Mouse (Mus musculus): ENCODE results near the gene Spx. TPM values are rescaled to one million over a fixed set of nuclear protein-coding genes. Genes with fewer than 3 reads are reported as not detected.

Spx gene
- total and polyA plus RNA-seq, 3 experiments: 0.11 TPM; not detected in 2

DNA sequence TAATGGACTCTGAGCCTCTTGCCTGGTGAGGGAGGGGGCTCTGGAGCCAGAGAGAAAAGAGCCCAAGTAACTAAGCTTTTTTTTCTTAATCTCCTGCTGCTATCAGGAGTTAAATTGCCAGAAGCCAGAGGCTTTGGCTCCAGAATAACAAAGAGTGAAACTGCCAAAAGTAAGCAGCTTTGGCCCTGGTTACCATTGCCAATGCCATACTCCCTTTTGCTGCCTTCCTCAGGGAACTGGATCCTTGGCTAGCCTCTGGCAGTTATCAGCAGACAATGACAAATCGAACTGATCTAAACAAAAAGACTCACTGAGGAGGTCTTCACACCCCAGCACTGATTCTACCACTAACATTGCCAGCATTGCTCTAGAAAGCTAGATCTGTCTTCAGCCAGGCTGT lies 2.1 kb upstream of the Spx start:
- Histone ChIP-seq H3K36me3 (replicated peaks) (no peaks in the 10 kb centered on the region), H3K9me3 (replicated peaks) (no peaks in the 10 kb centered on the region), H3K4me1 (ENCODE audit: insufficient read depth, low read depth, low read length) (peaks cover 5% of the 10 kb centered on the region; the same call in 1 of the 2 replicates), H3K27me3 (ENCODE audit: insufficient read depth, low read length) (peaks cover 37% of the 10 kb centered on the region), H3K4me3 (ENCODE audit: low read depth, low read length) (no peak overlapping the region)
- TF ChIP-seq POLR2AphosphoS5 (IDR thresholded peaks at IDR 0.05; ENCODE audit: insufficient replicate concordance, low read depth, low read length) (no peak), TAL1 (conservative IDR thresholded peaks at IDR 0.05; ENCODE audit: low read depth, low read length) (no peak), CTCF (IDR thresholded peaks at IDR 0.05; ENCODE audit: low read depth, low read length) (no peak), GATA2 (IDR thresholded peaks at IDR 0.05; ENCODE audit: borderline replicate concordance, low read depth, low read length) (no peak), GATA1 (IDR thresholded peaks at IDR 0.05; ENCODE audit: borderline replicate concordance, low read length) (no peak)
- ATAC-seq (ENCODE audit: extremely low read depth, insufficient number of reproducible peaks, low FRiP score, poor library complexity, severe bottlenecking): no peak
- no peak for DNase-seq (ENCODE audit: low spot score)

GRCm38 (mm10) chr6:142413845-142414244 lies 604 bp downstream of the Spx start:
- no peak for TF ChIP-seq CTCF (IDR thresholded peaks at IDR 0.05; ENCODE audit: low read depth, low read length)
- TF ChIP-seq GATA2 (IDR thresholded peaks at IDR 0.05; ENCODE audit: borderline replicate concordance, low read depth, low read length): no peak
- TF ChIP-seq TAL1 (conservative IDR thresholded peaks at IDR 0.05; ENCODE audit: low read depth, low read length): no peak
- no peak for TF ChIP-seq POLR2AphosphoS5 (IDR thresholded peaks at IDR 0.05; ENCODE audit: insufficient replicate concordance, low read depth, low read length)
- TF ChIP-seq GATA1 (IDR thresholded peaks at IDR 0.05; ENCODE audit: borderline replicate concordance, low read length): no peak
- H3K4me1 ChIP-seq (ENCODE audit: insufficient read depth, low read depth, low read length): no peaks in the 10 kb centered on the region
- no peak for ATAC-seq (ENCODE audit: extremely low read depth, insufficient number of reproducible peaks, low FRiP score, poor library complexity, severe bottlenecking)
- no peak overlapping the region for H3K4me3 ChIP-seq (ENCODE audit: low read depth, low read length)
- H3K36me3 ChIP-seq (replicated peaks): no peaks in the 10 kb centered on the region
- no peak for DNase-seq (ENCODE audit: low spot score)
- peaks cover 35% of the 10 kb centered on the region for H3K27me3 ChIP-seq (ENCODE audit: insufficient read depth, low read length)
- no peaks in the 10 kb centered on the region for H3K9me3 ChIP-seq (replicated peaks)

DNA sequence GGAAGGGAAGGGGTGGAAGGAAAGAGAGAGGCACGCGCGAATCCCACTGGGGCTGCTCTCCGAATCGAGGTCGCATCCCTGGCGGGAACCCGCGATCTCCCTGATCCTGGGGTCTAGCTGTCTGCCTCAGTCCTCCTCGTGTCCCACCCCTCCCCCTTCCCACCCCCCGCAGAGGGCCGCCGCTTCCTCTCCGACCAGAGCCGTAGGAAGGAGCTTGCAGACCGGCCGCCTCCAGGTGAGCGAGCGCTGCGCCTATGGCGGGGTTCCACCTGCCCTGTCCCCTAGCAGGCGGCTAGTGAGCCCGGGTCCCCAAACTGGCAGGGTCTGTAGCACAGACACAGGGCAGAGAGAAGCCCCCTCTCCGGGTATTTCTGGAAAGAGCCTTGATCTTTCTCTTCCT lies 1.4 kb downstream of the Spx start:
- TF ChIP-seq GATA2 (IDR thresholded peaks at IDR 0.05; ENCODE audit: borderline replicate concordance, low read depth, low read length): no peak
- TF ChIP-seq TAL1 (conservative IDR thresholded peaks at IDR 0.05; ENCODE audit: low read depth, low read length): no peak
- TF ChIP-seq POLR2AphosphoS5 (IDR thresholded peaks at IDR 0.05; ENCODE audit: insufficient replicate concordance, low read depth, low read length): no peak
- TF ChIP-seq GATA1 (IDR thresholded peaks at IDR 0.05; ENCODE audit: borderline replicate concordance, low read length): no peak
- no peak for TF ChIP-seq CTCF (IDR thresholded peaks at IDR 0.05; ENCODE audit: low read depth, low read length)
- Histone ChIP-seq H3K27me3 (ENCODE audit: insufficient read depth, low read length) (peaks cover 35% of the 10 kb centered on the region), H3K36me3 (replicated peaks) (no peaks in the 10 kb centered on the region), H3K4me1 (ENCODE audit: insufficient read depth, low read depth, low read length) (no peaks in the 10 kb centered on the region), H3K9me3 (replicated peaks) (no peaks in the 10 kb centered on the region), H3K4me3 (ENCODE audit: low read depth, low read length) (no peak overlapping the region)
- ATAC-seq (ENCODE audit: extremely low read depth, insufficient number of reproducible peaks, low FRiP score, poor library complexity, severe bottlenecking) (no peak), DNase-seq (ENCODE audit: low spot score) (no peak)

- Histone ChIP-seq H3K36me3 (replicated peaks) (no peaks in the 10 kb centered on the region), H3K27me3 (ENCODE audit: insufficient read depth, low read length) (no peaks in the 10 kb centered on the region), H3K9me3 (replicated peaks) (no peaks in the 10 kb centered on the region), H3K4me3 (ENCODE audit: low read depth, low read length) (no peak overlapping the region), H3K4me1 (ENCODE audit: insufficient read depth, low read depth, low read length) (no peaks in the 10 kb centered on the region)
- ATAC-seq (ENCODE audit: extremely low read depth, insufficient number of reproducible peaks, low FRiP score, poor library complexity, severe bottlenecking) (no peak), DNase-seq (ENCODE audit: low spot score) (no peak)
- TF ChIP-seq TAL1 (conservative IDR thresholded peaks at IDR 0.05; ENCODE audit: low read depth, low read length) (no peak), GATA2 (IDR thresholded peaks at IDR 0.05; ENCODE audit: borderline replicate concordance, low read depth, low read length) (no peak), POLR2AphosphoS5 (IDR thresholded peaks at IDR 0.05; ENCODE audit: insufficient replicate concordance, low read depth, low read length) (no peak), CTCF (IDR thresholded peaks at IDR 0.05; ENCODE audit: low read depth, low read length) (no peak), GATA1 (IDR thresholded peaks at IDR 0.05; ENCODE audit: borderline replicate concordance, low read length) (no peak)
Observed at GRCm38 (mm10) chr6:142424976-142425375, 11.7 kb downstream of the Spx start.

- ATAC-seq (ENCODE audit: extremely low read depth, insufficient number of reproducible peaks, low FRiP score, poor library complexity, severe bottlenecking) (no peak), DNase-seq (ENCODE audit: low spot score) (no peak)
- Histone ChIP-seq H3K9me3 (replicated peaks) (no peaks in the 10 kb centered on the region), H3K27me3 (ENCODE audit: insufficient read depth, low read length) (no peaks in the 10 kb centered on the region), H3K36me3 (replicated peaks) (no peaks in the 10 kb centered on the region), H3K4me3 (ENCODE audit: low read depth, low read length) (no peak overlapping the region), H3K4me1 (ENCODE audit: insufficient read depth, low read depth, low read length) (no peaks in the 10 kb centered on the region)
- TF ChIP-seq TAL1 (conservative IDR thresholded peaks at IDR 0.05; ENCODE audit: low read depth, low read length): no peak
- no peak for TF ChIP-seq POLR2AphosphoS5 (IDR thresholded peaks at IDR 0.05; ENCODE audit: insufficient replicate concordance, low read depth, low read length)
- TF ChIP-seq GATA2 (IDR thresholded peaks at IDR 0.05; ENCODE audit: borderline replicate concordance, low read depth, low read length): no peak
- TF ChIP-seq GATA1 (IDR thresholded peaks at IDR 0.05; ENCODE audit: borderline replicate concordance, low read length): no peak
- TF ChIP-seq CTCF (IDR thresholded peaks at IDR 0.05; ENCODE audit: low read depth, low read length): no peak
Observed at GRCm38 (mm10) chr6:142429072-142429471, 15.8 kb downstream of the Spx start.

- H3K4me1 ChIP-seq (ENCODE audit: insufficient read depth, low read depth, low read length): no peaks in the 10 kb centered on the region
- no peak overlapping the region for H3K4me3 ChIP-seq (ENCODE audit: low read depth, low read length)
- no peak for DNase-seq (ENCODE audit: low spot score)
- H3K36me3 ChIP-seq (replicated peaks): no peaks in the 10 kb centered on the region
- TF ChIP-seq POLR2AphosphoS5 (IDR thresholded peaks at IDR 0.05; ENCODE audit: insufficient replicate concordance, low read depth, low read length): no peak
- TF ChIP-seq GATA1 (IDR thresholded peaks at IDR 0.05; ENCODE audit: borderline replicate concordance, low read length): no peak
- TF ChIP-seq GATA2 (IDR thresholded peaks at IDR 0.05; ENCODE audit: borderline replicate concordance, low read depth, low read length): no peak
- TF ChIP-seq TAL1 (conservative IDR thresholded peaks at IDR 0.05; ENCODE audit: low read depth, low read length): no peak
- TF ChIP-seq CTCF (IDR thresholded peaks at IDR 0.05; ENCODE audit: low read depth, low read length): no peak
- no peaks in the 10 kb centered on the region for H3K9me3 ChIP-seq (replicated peaks)
- peaks cover 3% of the 10 kb centered on the region for H3K27me3 ChIP-seq (ENCODE audit: insufficient read depth, low read length)
- no peak for ATAC-seq (ENCODE audit: extremely low read depth, insufficient number of reproducible peaks, low FRiP score, poor library complexity, severe bottlenecking)
Observed at GRCm38 (mm10) chr6:142451381-142451780, 38.1 kb downstream of the Spx start.

All from G1E (cell line).